Mouse (Mus musculus) liver, embryonic 15.5 days (tissue): ENCODE results near the gene Cd40lg. TPM values are rescaled to one million over a fixed set of nuclear protein-coding genes. Genes with fewer than 3 reads are reported as not detected.

Experiments
- ATAC-seq: fragments of 200-750 bp; cut with Nextera tagmentation; 2 replicates; pipeline ENCODE4 v1.8.0; 2017; ENCODE audit warnings: moderate number of reproducible peaks, mild to moderate bottlenecking, moderate library complexity; ENCODE audit not compliant: insufficient read depth
- H3K27ac ChIP-seq: fragments of 300-500 bp; sonication (generic); replicated peaks from 2 replicates; pipeline ENCODE4 v1.5.1; 2015; ENCODE audit warnings: mild to moderate bottlenecking, inconsistent platforms
- H3K27me3 ChIP-seq: fragments of 300-500 bp; sonication (generic); 2 replicates; pipeline ENCODE4 v1.6.1; 2015; ENCODE audit warnings: mild to moderate bottlenecking, inconsistent platforms
- H3K36me3 ChIP-seq: fragments of 300-500 bp; sonication (generic); replicated peaks from 2 replicates; pipeline ENCODE4 v1.6.1; 2015; ENCODE audit warnings: moderate library complexity, mild to moderate bottlenecking, inconsistent platforms
- H3K4me1 ChIP-seq: fragments of 300-500 bp; sonication (generic); replicated peaks from 2 replicates; pipeline ENCODE4 v1.6.1; 2015; ENCODE audit warnings: inconsistent platforms
- H3K4me2 ChIP-seq: fragments of 300-500 bp; sonication (generic); 2 replicates; pipeline ENCODE4 v1.6.1; 2015; ENCODE audit warnings: moderate library complexity, mild to moderate bottlenecking, inconsistent platforms
- H3K4me3 ChIP-seq: fragments of 300-500 bp; sonication (generic); replicated peaks from 2 replicates; pipeline ENCODE4 v1.5.1; 2015; ENCODE audit warnings: mild to moderate bottlenecking, inconsistent platforms
- H3K9ac ChIP-seq: fragments of 300-500 bp; sonication (generic); 2 replicates; pipeline ENCODE4 v1.6.1; 2015; ENCODE audit warnings: moderate library complexity, mild to moderate bottlenecking, inconsistent platforms
- H3K9me3 ChIP-seq: fragments of 300-500 bp; sonication (generic); replicated peaks from 2 replicates; pipeline ENCODE4 v1.6.1; 2016; ENCODE audit warnings: inconsistent platforms
- WGBS: fragments of 180-500 bp; shearing (Covaris S2); methylation state at CpG from one replicate; pipeline ENCODE4 v1.1.7; 2015; ENCODE audit warnings: mixed read lengths; ENCODE audit not compliant: insufficient replicate concordance; 5-methylcytosine and 5-hydroxymethylcytosine counted together
- polyA plus RNA-seq: library from polyadenylated mRNA; unstranded; fragments of >200 nt; fragmentation: Nextera tagmentation; extraction: Ambion mirVana; gene quantifications from 2 replicates; pipeline ENCODE4 v1.2.1, GENCODE M21; 2015

Cd40lg gene
- polyA plus RNA-seq, 1 experiment from 2014 or later: not detected

GRCm38 (mm10) chrX:57263515-57263914, 51.6 kb downstream of the Cd40lg start:
- WGBS: 64% methylated on average over 4 of the region's 4 CpGs
- no peaks in the 10 kb centered on the region for H3K9me3 ChIP-seq
- no peaks in the 10 kb centered on the region for H3K4me1 ChIP-seq
- no peak for ATAC-seq
- no peaks in the 10 kb centered on the region for H3K36me3 ChIP-seq
- H3K27me3 ChIP-seq: no peaks in the 10 kb centered on the region
- H3K9ac ChIP-seq: no peak overlapping the region
- H3K27ac ChIP-seq: no peak overlapping the region
- no peak overlapping the region for H3K4me3 ChIP-seq
- H3K4me2 ChIP-seq: no peak overlapping the region

Other genes starting within 250 kb of the Cd40lg start
- gene Brs3, start 169.1 kb upstream of the Cd40lg start, polyA plus RNA-seq: not detected in 2 replicates
- gene Htatsf1, start 158.6 kb upstream of the Cd40lg start, polyA plus RNA-seq: 21.2 and 21.4 TPM in 2 replicates
- not detected in 2 replicates for gene Vgll1, start 124.0 kb upstream of the Cd40lg start, polyA plus RNA-seq
- gene Arhgef6, start 126.6 kb downstream of the Cd40lg start, polyA plus RNA-seq: 5.5 and 5.7 TPM in 2 replicates
- 24.0 and 24.8 TPM in 2 replicates for gene Rbmx, start 180.9 kb downstream of the Cd40lg start, polyA plus RNA-seq
- 0.05 TPM in 1 of 2 replicates, not detected in the other for gene Gm364, start 197.0 kb downstream of the Cd40lg start, polyA plus RNA-seq